Mouse (Mus musculus) lung, postnatal 10 days (tissue): ENCODE measurements around the gene Pkhd1.
"Not testable (repeated sequence)": the region's sequence is repeated elsewhere in the genome, so short reads cannot be mapped to it uniquely, and the experiment has no call there.

Experiments used
- DNase-seq: peaks from one replicate; pipeline ENCODE4 v3.0.0; 2021

The Pkhd1 gene

DNA sequence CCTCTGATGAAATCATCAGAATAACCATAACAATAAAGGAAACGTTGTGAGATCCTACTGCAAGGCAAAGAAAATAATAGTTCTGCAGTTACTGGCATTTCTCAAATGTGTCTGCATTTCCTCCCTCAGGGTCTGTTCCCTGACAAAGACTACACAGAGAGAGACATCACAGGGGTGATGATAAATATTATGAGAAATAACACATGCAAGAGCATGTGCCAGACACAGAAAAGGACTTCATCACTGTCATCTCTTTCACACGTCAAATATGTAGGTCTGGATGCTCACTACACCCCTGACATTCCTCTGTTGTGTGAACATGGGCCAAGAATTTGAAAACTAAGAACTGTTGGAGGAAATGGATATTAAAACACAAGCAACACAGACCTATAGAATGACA lies 369.7 kb downstream of the Pkhd1 start:
- DNase-seq = no peak

DNA sequence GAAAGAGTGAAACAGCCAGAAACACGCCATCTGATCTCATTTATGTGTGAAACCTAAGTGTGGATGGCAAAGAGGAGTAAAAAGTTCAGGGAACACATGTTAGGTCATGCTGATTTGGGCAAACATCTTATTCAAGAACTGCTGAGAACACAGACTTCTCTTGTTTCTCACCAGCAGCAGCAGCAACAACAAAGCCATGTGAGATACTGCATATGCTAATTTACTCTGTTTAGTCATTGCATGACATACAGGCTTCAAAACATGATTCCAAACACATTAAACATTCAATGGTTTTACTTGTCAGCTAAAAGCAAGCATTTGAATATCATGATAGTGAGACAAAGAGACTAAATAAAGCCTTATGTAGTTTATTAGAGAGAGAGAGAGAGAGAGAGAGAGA lies 401.2 kb downstream of the Pkhd1 start:
- DNase-seq = no peak

DNA sequence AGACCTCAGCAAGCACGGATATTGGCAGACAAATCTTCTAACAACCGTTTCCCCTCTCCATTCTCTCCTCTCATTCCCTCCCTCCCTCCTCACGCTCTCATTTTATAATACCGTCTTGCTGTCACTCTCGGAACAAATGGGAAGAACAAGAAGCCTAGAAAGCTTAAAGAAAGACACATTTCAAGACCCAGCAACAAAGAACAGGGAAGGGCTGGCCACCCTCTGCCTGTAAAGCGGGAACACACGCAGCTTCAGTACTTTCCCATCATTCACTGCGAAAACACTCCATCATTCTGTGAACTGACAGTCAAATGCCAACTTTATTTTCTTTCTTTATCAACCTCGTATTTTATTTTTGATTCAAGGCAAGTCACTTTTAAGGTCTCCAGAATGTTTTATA lies 427.4 kb downstream of the Pkhd1 start:
- no peak for DNase-seq

DNA sequence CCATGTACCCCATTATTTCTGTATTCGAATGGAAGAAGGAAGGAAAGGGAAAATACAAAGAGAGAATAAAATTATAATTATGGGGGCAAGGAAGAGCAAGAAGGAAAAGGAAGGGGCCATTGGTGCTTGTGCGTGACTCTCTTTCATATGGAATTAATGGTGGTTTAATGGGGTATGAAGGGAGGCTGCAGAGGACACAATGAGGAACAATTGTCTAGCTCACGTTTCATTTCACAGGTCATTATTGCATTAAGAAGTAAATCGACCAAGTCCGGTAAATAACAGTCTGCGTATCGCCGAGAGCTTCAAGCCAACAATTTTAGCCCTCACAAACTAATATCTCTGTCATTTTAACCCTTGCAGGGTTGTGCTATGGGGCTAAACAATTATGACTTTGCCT lies 437.7 kb downstream of the Pkhd1 start:
- no peak for DNase-seq

DNA sequence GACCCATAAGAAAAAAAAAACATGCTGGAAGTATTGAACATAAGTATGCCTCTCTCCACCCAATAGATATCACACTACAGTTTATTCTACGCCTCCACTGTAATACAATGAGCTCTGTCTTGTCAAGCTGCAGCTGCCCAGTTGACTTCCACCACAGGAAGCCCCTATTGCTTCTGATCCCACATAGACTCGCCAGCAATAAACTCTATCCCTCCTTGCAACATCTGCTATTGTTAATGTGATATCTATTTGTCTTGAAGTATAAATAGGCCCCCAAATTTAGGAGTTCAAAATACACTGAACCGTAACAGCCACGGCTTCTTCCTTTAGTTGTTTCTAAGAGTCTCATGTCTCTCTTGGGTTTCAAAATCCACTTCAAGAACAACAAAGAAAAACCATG lies 446.7 kb downstream of the Pkhd1 start:
- no peak for DNase-seq

DNA sequence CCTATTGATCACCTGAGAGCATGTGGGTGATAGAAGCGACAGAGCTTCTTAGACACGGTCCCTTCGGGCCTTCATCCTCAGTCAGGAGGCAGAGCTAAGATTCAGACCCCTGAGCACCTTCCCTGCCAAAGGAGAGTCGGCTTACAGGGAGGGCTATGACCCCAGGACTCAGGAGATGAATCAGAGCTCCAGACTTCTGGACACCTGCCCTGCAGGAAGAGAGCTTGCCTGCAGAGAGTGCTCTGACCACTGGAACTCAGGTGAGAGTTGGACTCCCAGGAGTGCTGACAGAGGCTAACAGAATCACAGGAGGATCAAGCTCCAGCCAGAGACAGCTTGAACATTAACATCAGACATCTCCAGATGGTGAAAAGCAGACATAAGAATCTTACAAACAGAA lies 467.2 kb downstream of the Pkhd1 start:
- DNase-seq = not testable (repeated sequence)

- DNase-seq = no peak
These were observed 467.8 kb downstream of the Pkhd1 start for GRCm38 (mm10) chr1:20150016-20150415.

- DNase-seq = no peak
These were observed 481.7 kb downstream of the Pkhd1 start for GRCm38 (mm10) chr1:20136205-20136604.

DNA sequence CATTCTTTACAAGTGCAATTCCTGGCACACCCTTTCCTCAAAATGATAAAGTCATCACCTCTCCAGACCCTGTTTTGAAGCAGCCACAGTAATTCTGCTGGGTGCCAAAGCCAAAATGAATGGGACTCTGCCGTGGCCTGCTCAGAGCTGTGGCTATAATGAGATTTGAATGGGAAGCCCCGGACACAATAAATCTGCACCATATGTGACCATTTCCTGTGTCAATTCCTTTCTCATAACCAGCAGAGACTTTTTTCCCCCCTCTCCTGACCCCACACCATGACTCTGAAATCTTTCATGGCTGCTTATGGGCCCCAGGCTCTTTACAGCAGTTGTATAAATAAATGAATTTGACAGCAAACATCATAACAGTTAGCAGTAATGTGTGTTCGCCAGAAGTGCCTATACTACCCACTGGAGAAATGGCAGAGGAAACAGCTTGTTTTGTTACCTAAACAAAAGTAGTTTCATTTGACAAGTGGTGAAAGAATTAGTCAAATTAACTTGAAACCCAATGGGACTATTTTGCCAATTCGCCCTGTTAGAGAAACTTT lies 482.7 kb downstream of the Pkhd1 start:
- no peak for DNase-seq

GRCm38 (mm10) chr1:20133636-20134035 lies 484.2 kb downstream of the Pkhd1 start:
- no peak for DNase-seq

DNA sequence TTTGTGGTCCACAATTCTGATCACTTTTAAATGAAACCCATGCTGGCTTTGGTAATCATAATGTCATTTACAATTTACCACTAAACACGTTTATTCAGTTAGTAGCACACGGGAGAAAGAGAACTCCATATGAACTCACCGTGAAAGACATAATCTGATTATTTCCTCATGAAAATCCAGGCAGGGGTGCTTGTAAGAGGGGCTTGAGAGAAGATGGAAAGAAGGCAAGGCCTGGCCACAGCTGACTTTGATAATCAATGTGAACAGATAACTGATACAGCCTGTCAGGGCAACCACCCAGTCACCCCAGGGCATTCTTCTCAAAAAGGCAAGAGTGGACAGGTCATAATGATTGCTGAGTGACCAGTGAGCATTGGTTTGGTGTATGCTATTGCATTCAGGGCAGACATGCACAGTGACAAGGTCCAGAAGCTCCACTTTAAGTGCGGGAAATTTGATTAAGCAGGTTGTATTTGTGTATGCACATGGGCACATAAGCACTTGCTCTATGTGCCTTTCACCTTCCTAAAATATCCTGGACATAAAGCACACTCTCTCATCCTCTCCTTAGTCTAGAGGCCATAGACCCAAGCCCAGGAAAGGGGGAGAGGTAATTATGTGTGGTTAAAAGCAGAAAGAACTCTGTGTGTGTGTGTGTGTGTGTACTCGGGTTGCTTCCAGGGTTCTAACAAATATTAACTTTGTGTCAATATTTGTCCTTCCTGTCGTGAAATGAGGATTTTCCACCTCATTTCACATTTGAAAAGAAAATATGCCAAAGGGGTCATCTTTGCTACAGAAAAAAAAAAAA lies 485.9 kb downstream of the Pkhd1 start:
- DNase-seq = no peak

GRCm38 (mm10) chr1:20117331-20117730 lies 500.5 kb downstream of the Pkhd1 start:
- DNase-seq = no peak

DNA sequence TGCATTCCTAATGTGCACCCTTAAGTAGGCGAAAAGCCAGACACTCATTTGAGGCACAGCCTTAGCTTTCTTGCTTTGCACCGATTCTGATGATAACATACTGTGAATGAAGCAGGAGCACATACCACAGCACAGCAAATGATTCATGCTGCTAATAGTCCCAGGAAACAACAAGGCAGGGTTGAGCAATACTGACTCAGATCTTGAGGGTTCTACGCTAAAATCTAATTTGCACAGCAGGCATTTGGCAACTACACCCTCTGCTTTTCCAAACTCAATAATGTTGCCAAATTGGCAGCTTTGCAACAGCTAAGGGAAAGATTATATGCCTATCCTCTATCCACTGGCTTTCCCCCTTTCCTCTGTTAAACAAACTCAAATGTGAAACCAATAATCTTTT lies 548.1 kb downstream of the Pkhd1 start:
- no peak for DNase-seq

- peak; percentile 1 for DNase-seq
These were observed 559.6 kb downstream of the Pkhd1 start for GRCm38 (mm10) chr1:20058245-20058644.

DNA sequence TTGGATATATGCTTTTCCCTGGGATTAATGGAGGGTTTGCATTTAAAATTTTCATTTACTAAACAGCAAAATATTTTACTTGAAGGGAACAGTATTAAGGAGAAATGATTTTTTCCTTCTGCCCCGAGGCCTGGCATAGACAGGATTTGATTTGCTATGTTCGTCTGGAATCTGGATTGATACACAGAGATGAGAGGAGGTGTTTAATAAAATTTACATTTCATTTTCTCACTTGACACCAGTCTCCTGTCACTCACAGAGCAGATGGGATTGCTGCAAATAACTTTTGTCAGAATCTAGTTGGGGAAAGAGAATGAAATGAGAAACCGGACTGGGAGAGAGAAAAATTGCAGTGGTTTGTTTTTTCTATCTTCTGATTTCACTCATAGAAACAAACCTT lies 578.5 kb downstream of the Pkhd1 start:
- DNase-seq = no peak

- DNase-seq = no peak
These were observed 582.6 kb downstream of the Pkhd1 start for GRCm38 (mm10) chr1:20035277-20035676.

GRCm38 (mm10) chr1:20018198-20018925 lies 599.5 kb downstream of the Pkhd1 start:
- DNase-seq = no peak

- DNase-seq = no peak
These were observed 600.2 kb downstream of the Pkhd1 start for GRCm38 (mm10) chr1:20017619-20018018.
